8 mouse cellular contexts compared by ENCODE assay signal in the genomic region with DNA sequence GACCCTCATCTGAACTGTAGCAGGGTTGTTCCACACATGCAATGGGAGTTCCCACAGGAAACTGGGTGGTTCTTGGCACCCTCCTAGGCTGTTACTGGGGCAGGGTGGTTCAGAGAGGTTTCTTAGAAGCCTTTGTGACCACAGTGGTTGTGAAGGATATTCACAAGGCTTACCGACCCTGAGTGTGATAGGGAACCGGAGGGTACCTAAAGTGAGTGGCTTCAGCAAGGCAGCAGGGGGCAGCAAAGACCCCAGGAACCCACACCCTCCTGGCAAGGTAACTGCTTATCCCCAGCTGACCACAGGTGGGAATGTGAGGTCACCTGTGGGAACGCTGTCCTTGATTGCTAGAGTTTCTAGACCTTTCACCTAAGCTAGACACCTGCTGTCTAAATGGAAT.
DNase-seq lines count a peak whose midpoint lies in the region; ATAC-seq and TF ChIP-seq lines count a peak whose summit lies in the region.
"Had no signal": no experiment of that assay in that cellular context is flagged by ENCODE, and none has a peak within 500 bp of the region (broad histone marks: within the 10 kb centered on the region; RNA-seq: fewer than 3 reads in every experiment).

No protein-coding gene starts in this region.

- peak; percentile 50 for DNase-seq in kidney, postnatal 0 days (ENCODE audit: low spot score)
- no peak for DNase-seq in kidney, adult 9 months
- no peak for DNase-seq in Patski (ENCODE audit: low read depth, low spot score)
- DNase-seq in right cerebral cortex, postnatal 25 days = no peak
- DNase-seq in right cerebral cortex, adult 18-20 months = no peak

- no peak for ATAC-seq in kidney, postnatal 0 days (replicated peaks; ENCODE audit: low FRiP score, low read depth)
- ATAC-seq in Patski = no peak

- no peak for TF ChIP-seq POLR2A in embryonic fibroblast, embryonic 13.5 days (IDR thresholded peaks at IDR 0.05; ENCODE audit: low read depth, low read length)
- TF ChIP-seq POLR2A in olfactory bulb, adult 2 months (IDR thresholded peaks at IDR 0.05; ENCODE audit: insufficient read depth, low read depth, low read length) = no peak

- H3K36me3 ChIP-seq in kidney, postnatal 0 days (ENCODE audit: insufficient read depth, low read length) = no peaks in the 10 kb centered on the region
- H3K36me3 ChIP-seq: stomach, embryonic 15.5 days had no signal

- no peaks in the 10 kb centered on the region for H3K27me3 ChIP-seq in kidney, postnatal 0 days (ENCODE audit: insufficient read depth, low read length)
- no peaks in the 10 kb centered on the region for H3K27me3 ChIP-seq in Patski
- H3K27me3 ChIP-seq: stomach, embryonic 15.5 days had no signal

- WGBS in kidney, postnatal 0 days = 30% methylated on average over 3 of the region's 3 CpGs
- WGBS in olfactory bulb, adult 2 months = 46% methylated on average over 3 of the region's 3 CpGs

- H3K9ac ChIP-seq in kidney, postnatal 0 days (ENCODE audit: low read depth, low read length) = no peak overlapping the region
- H3K9ac ChIP-seq: stomach, embryonic 15.5 days had no signal

- no peak overlapping the region for H3K27ac ChIP-seq in kidney, postnatal 0 days
- no peak overlapping the region for H3K27ac ChIP-seq in embryonic fibroblast, embryonic 13.5 days (ENCODE audit: insufficient read depth, low read length)
- H3K27ac ChIP-seq in olfactory bulb, adult 2 months (ENCODE audit: insufficient read depth, low read depth, low read length) = no peak overlapping the region
- H3K27ac ChIP-seq: stomach, embryonic 15.5 days had no signal

- H3K4me3 ChIP-seq in kidney, postnatal 0 days (replicated peaks; ENCODE audit: low read depth, low read length) = no peak overlapping the region
- H3K4me3 ChIP-seq in embryonic fibroblast, embryonic 13.5 days (ENCODE audit: insufficient read depth, low read length) = no peak overlapping the region
- no peak overlapping the region for H3K4me3 ChIP-seq in olfactory bulb, adult 2 months (ENCODE audit: insufficient read depth, low read depth, low read length)
- H3K4me3 ChIP-seq: stomach, embryonic 15.5 days had no signal

- CTCF ChIA-PET in Patski (lab: Charles Lee) = interaction anchor here (1.8 to 2.0 kb wide), 2 partner anchors 14 to 248 kb away, joined by 3 to 5 read pairs; no protein-coding TSS in a partner anchor

- in situ Hi-C loops in Patski (cut with MboI; ENCODE audit: low pct_unique_long_range_greater_than_20kb) = loop anchor here (25.0 kb wide), 1 partner anchor 370 kb away; no protein-coding TSS in a partner anchor

- H3K4me2 ChIP-seq in kidney, postnatal 0 days (ENCODE audit: low read length) = no peak overlapping the region
- H3K4me2 ChIP-seq: stomach, embryonic 15.5 days had no signal

- POLR2A ChIA-PET in Patski (lab: Charles Lee) = no interaction called here

- H3K9me3 ChIP-seq in kidney, postnatal 0 days (replicated peaks; ENCODE audit: low read length) = no peaks in the 10 kb centered on the region
- H3K9me3 ChIP-seq: stomach, embryonic 15.5 days had no signal

- H3K4me1 ChIP-seq in kidney, postnatal 0 days (replicated peaks; ENCODE audit: insufficient read depth, low read length) = 0 out of 2 replicates have a peak, but pooled peaks cover 5% of the 10 kb centered on the region
- H3K4me1 ChIP-seq in embryonic fibroblast, embryonic 13.5 days (ENCODE audit: control insufficient read depth, insufficient read depth, low read length) = no peaks in the 10 kb centered on the region
- no peaks in the 10 kb centered on the region for H3K4me1 ChIP-seq in olfactory bulb, adult 2 months (ENCODE audit: control insufficient read depth, insufficient read depth, low read length)
- H3K4me1 ChIP-seq: stomach, embryonic 15.5 days had no signal

- TF ChIP-seq CTCF in kidney, postnatal 0 days (IDR thresholded peaks at IDR 0.05; ENCODE audit: low read depth) = peak; percentile 73
- TF ChIP-seq CTCF in Patski (IDR thresholded peaks at IDR 0.05) = peak; percentile 71
- TF ChIP-seq CTCF in embryonic fibroblast, embryonic 13.5 days (IDR thresholded peaks at IDR 0.05; ENCODE audit: borderline replicate concordance, insufficient read depth, low read length) = peak; percentile 44; the same call in 1 of the 2 replicates
- TF ChIP-seq CTCF in olfactory bulb, adult 2 months (IDR thresholded peaks at IDR 0.05; ENCODE audit: insufficient read depth, low read depth, low read length) = peak; percentile 40; the same call in 1 of the 2 replicates
